Mouse (Mus musculus): Measurements from ENCODE around the gene Supt7l.

DNA sequence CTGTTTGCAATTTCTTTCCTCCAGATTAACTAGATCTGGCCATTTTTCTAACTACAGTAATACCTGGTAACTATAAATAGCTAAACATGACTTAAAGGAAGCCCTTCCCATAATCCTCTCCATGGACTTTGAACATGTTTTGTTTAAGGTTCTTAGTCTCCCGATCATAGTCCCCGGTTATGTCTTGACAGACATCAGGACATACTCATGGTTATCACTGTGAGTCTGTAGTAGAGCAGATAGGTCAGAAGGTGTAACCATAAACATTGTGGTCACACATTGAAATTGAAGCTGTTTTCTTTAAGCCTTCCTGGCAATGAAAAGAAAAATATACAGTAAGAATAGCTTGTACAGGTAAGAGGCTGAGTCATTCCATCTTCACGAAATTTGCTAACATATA lies 46.1 kb upstream of the Supt7l start:
- TF ChIP-seq POLR2A (IDR thresholded peaks at IDR 0.05; ENCODE audit: borderline replicate concordance, low read depth, low read length) = no peak
- TF ChIP-seq CTCF (IDR thresholded peaks at IDR 0.05; ENCODE audit: low read depth, low read length) = no peak

All from bone marrow macrophage, adult 2 months (primary cell).